Mouse (Mus musculus) embryonic fibroblast, embryonic 13.5 days (primary cell): ENCODE results near the gene Perm1.

ENCODE experiments used
- CTCF ChIP-seq: IDR thresholded peaks from 2 replicates; pipeline ENCODE4 v1.5.1; 2011; ENCODE audit warnings: mild to moderate bottlenecking, control low read depth, low read length, moderate library complexity, borderline replicate concordance; ENCODE audit not compliant: insufficient read depth
- POLR2A ChIP-seq: IDR thresholded peaks from 2 replicates; pipeline ENCODE4 v1.6.1; 2011; ENCODE audit warnings: low read depth, mild to moderate bottlenecking, control low read depth, low read length, moderate library complexity

- TF ChIP-seq CTCF, result no peak
- no peak for TF ChIP-seq POLR2A
Observed at GRCm38 (mm10) chr4:156184291-156184954, 31.2 kb upstream of the Perm1 start.
